In genomic region chr8:116590546-116590945, GRCm38 (mm10) we compare ENCODE assay signal across 28 mouse cellular contexts.
DNase-seq lines count a peak whose midpoint lies in the region; ATAC-seq and TF ChIP-seq lines count a peak whose summit lies in the region.
"Had no signal": no experiment of that assay in that cellular context is flagged by ENCODE, and none has a peak within 500 bp of the region (broad histone marks: within the 10 kb centered on the region; RNA-seq: fewer than 3 reads in every experiment).

No protein-coding gene starts in this region.

- TF ChIP-seq POLR2A in thymus, adult 2 months (IDR thresholded peaks at IDR 0.05; ENCODE audit: control insufficient read depth, extremely low read depth, insufficient read depth, low read length, poor library complexity), result no peak

- H3K36me3 ChIP-seq in thymus, adult 2 months (ENCODE audit: control insufficient read depth, insufficient read depth, low read length), result no peaks in the 10 kb centered on the region
- H3K36me3 ChIP-seq: heart, embryonic 10.5 days; heart, embryonic 15.5 days; kidney, embryonic 15.5 days; limb, embryonic 10.5 days; limb, embryonic 15.5 days; midbrain, embryonic 10.5 days; midbrain, embryonic 15.5 days; neural tube, embryonic 12.5 days had no signal

- peak; percentile 38 for ATAC-seq in CD4-positive, CD25-positive, alpha-beta regulatory T cell, adult 4 months
- ATAC-seq: forebrain, embryonic 13.5 days; midbrain, embryonic 15.5 days had no signal

- DNase-seq in induced T-regulatory cell, adult 2 months (ENCODE audit: low read depth), result peak; percentile 69
- peak; percentile 55 for DNase-seq in thymus, adult 2 months
- peak; percentile 49 to 75 for DNase-seq in thymus, postnatal 36 days
- DNase-seq in retina, postnatal 1 day, result no peak
- DNase-seq in cerebellum, postnatal 36 days, result no peak
- DNase-seq in ovary, postnatal 14 days (ENCODE audit: low spot score), result no peak
- DNase-seq: adrenal gland, adult 2 months; B cell, adult 2 months; heart, postnatal 4 days; kidney, adult 18-20 months; kidney, postnatal 25 days; lung, adult 2 months; lung, postnatal 10 days; right cerebral cortex, postnatal 14 days had no signal

- H3K27ac ChIP-seq in thymus, adult 2 months (ENCODE audit: control insufficient read depth, insufficient read depth, low read length), result peak overlapping the region; percentile 88
- H3K27ac ChIP-seq: forebrain, embryonic 13.5 days; heart, embryonic 10.5 days; heart, embryonic 15.5 days; hindbrain, embryonic 14.5 days; kidney, embryonic 15.5 days; layer of hippocampus, adult 2 months; limb, embryonic 10.5 days; limb, embryonic 15.5 days; liver, embryonic 14.5 days; macrophage; midbrain, embryonic 10.5 days; midbrain, embryonic 15.5 days; neural tube, embryonic 12.5 days had no signal

- no peaks in the 10 kb centered on the region for H3K27me3 ChIP-seq in thymus, adult 2 months (ENCODE audit: control insufficient read depth, insufficient read depth, low read length)
- H3K27me3 ChIP-seq: forebrain, embryonic 13.5 days; heart, embryonic 15.5 days; kidney, embryonic 15.5 days; limb, embryonic 15.5 days; midbrain, embryonic 15.5 days; neural tube, embryonic 12.5 days had no signal

- TF ChIP-seq CTCF in thymus, adult 2 months (IDR thresholded peaks at IDR 0.05; ENCODE audit: borderline replicate concordance, control insufficient read depth, extremely low read depth, insufficient read depth, low read length, poor library complexity), result no peak

- peaks cover 60% of the 10 kb centered on the region for H3K4me1 ChIP-seq in thymus, adult 2 months (replicated peaks; ENCODE audit: control insufficient read depth, insufficient read depth, low read length)
- H3K4me1 ChIP-seq: forebrain, embryonic 13.5 days; heart, embryonic 10.5 days; heart, embryonic 15.5 days; kidney, embryonic 15.5 days; limb, embryonic 15.5 days; midbrain, embryonic 15.5 days; neural tube, embryonic 12.5 days had no signal

- H3K4me3 ChIP-seq in thymus, adult 2 months (ENCODE audit: control insufficient read depth, insufficient read depth, low read length), result peak overlapping the region; percentile 9; the same call in 1 of the 2 replicates
- H3K4me3 ChIP-seq: forebrain, embryonic 13.5 days; heart, embryonic 10.5 days; heart, embryonic 15.5 days; kidney, embryonic 15.5 days; layer of hippocampus, adult 2 months; limb, embryonic 10.5 days; limb, embryonic 15.5 days; midbrain, embryonic 10.5 days; midbrain, embryonic 15.5 days; neural tube, embryonic 12.5 days had no signal

- 4% methylated on average over 4 of the region's 4 CpGs for WGBS in thymus, adult 2 months

Comparison
In these comparisons a context has a peak if more than half of its experiments do, and no peak if none do; other contexts are left out.
1. DNase-seq: peak in induced T-regulatory cell, adult 2 months (single experiment), thymus, adult 2 months (single experiment) and thymus, postnatal 36 days (2 of 2); none in retina, postnatal 1 day (single experiment), cerebellum, postnatal 36 days (0 of 2) and ovary, postnatal 14 days (single experiment).